Mouse (Mus musculus): Measurements from ENCODE around the gene Mfsd2b. TPM values are rescaled to one million over a fixed set of nuclear protein-coding genes. Genes with fewer than 3 reads are reported as not detected.

The Mfsd2b gene
- polyA plus RNA-seq, 1 experiment from 2014 or later: 4.4 TPM

GRCm38 (mm10) chr12:4840010-4840409 lies 34.1 kb downstream of the Mfsd2b start:
- WGBS: 57% methylated on average over 6 of the region's 6 CpGs
- H3K4me3 ChIP-seq: peak overlapping the region; percentile 80; the same call in 1 of the 2 replicates
- no peaks in the 10 kb centered on the region for H3K36me3 ChIP-seq
- H3K4me1 ChIP-seq: peaks cover 33% of the 10 kb centered on the region
- no peak for DNase-seq (ENCODE audit: low spot score)
- peaks cover 34% of the 10 kb centered on the region for H3K27me3 ChIP-seq (ENCODE audit: low read depth, poor library complexity, severe bottlenecking)
- H3K9me3 ChIP-seq (replicated peaks): no peaks in the 10 kb centered on the region
- no peak overlapping the region for H3K27ac ChIP-seq

DNA sequence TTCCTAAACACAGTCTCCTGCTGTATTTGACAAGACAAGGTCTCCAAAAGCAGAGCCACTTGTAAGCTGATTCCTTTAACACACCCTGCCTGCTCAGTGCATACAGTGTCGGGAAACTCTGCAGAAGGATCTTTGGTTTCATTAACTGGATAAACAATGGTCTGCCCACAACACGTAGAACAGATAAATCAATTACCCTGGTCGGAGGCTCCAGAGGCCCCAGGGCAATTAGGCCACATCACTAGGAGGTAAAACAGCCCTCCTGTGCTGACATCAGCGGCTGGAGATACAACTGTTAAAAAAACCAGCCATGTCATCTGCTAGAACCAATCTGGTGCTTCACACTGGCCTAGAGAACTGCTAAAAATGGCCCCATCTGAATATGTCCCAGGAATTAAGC lies 37.2 kb downstream of the Mfsd2b start:
- WGBS: 8% methylated on average over 4 of the region's 4 CpGs
- Histone ChIP-seq H3K27ac (no peak overlapping the region), H3K36me3 (0 out of 2 replicates have a peak, but pooled peaks cover 7% of the 10 kb centered on the region), H3K4me3 (no peak overlapping the region), H3K27me3 (ENCODE audit: low read depth, poor library complexity, severe bottlenecking) (peaks cover 28% of the 10 kb centered on the region), H3K9me3 (replicated peaks) (no peaks in the 10 kb centered on the region), H3K4me1 (peaks cover 20% of the 10 kb centered on the region)
- DNase-seq (ENCODE audit: low spot score): no peak

DNA sequence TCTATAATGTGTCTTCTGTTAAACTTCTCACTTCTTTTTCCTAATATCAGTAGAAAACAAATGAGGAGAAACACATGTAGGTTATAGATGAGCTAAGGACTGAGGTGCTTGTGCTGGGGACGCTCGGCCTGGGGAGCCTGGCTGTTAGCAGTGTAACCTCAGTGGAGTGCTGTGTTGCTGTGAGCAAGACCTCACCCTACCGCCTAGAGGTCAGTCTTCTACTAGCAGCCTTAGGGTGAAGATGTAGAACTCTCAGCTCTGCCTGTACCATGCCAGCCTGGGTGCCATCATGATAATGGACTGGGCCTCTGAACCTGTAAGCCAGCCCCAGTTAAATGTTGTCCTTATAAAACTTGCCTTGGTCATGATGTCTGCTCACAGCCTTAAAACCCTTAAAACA lies 46.9 kb downstream of the Mfsd2b start:
- 74% methylated on average over 3 of the region's 3 CpGs for WGBS
- Histone ChIP-seq H3K4me1 (no peaks in the 10 kb centered on the region), H3K4me3 (no peak overlapping the region), H3K27me3 (ENCODE audit: low read depth, poor library complexity, severe bottlenecking) (no peaks in the 10 kb centered on the region), H3K36me3 (peaks cover 79% of the 10 kb centered on the region), H3K9me3 (replicated peaks) (no peaks in the 10 kb centered on the region), H3K27ac (no peak overlapping the region)
- no peak for DNase-seq (ENCODE audit: low spot score)

DNA sequence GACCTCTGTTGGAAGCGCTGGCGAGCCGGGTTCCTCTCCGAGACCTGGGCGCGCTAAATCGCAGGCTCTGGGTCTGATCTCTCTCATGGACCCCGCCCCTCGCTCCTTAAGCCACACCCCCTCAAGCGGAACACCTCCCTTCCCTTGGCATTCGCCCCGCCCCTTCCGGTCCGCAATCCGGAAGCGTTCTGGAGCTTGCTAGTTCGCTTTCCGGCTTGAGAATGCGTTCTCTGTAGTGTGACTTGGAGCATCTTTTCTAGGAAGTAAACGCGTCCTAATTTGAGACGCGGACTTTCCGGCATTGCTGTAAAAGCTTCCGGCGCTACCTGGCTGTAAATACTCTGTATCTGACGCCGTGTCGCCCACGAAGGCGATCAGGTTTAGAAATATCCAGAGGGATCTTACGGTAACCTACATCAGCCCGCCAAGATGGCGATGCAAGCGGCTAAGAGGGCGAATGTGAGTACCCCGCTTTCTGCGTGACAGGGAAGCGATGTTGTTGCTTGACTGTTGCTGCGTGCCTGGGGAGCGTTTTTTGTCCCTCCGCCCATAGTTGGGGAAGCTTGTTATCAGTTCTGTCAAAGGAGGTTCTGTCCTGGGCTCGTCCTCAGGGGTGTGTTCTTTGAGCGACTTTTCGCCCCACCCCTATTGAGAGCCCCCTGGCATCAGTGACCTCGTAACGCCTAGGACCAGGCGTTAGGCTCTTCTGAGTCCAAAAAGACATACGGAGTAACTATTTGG lies 56.6 kb downstream of the Mfsd2b start, which contains the start of gene Sf3b6:
TSS of gene Sf3b6 (plus strand) at position 184 of the 741 bp plus-strand sequence.
- Histone ChIP-seq H3K4me3 (peak within 1 kb of the TSS; percentile 70), H3K9me3 (replicated peaks) (no peaks in the 10 kb centered on the region), H3K27ac (peak within 1 kb of the TSS; percentile 87), H3K27me3 (ENCODE audit: low read depth, poor library complexity, severe bottlenecking) (no peaks in the 10 kb centered on the region), H3K36me3 (peaks cover 28% of the 10 kb centered on the region), H3K4me1 (peaks cover 14% of the 10 kb centered on the region)
- WGBS: under 1% methylated on average over 49 of the region's 49 CpGs
- peak; percentile 99 for DNase-seq (ENCODE audit: low spot score)

GRCm38 (mm10) chr12:4816680-4817360 lies 57.3 kb downstream of the Mfsd2b start:
- Histone ChIP-seq H3K27ac (peak overlapping the region; percentile 87), H3K36me3 (peaks cover 21% of the 10 kb centered on the region), H3K27me3 (ENCODE audit: low read depth, poor library complexity, severe bottlenecking) (no peaks in the 10 kb centered on the region), H3K4me1 (peaks cover 14% of the 10 kb centered on the region), H3K4me3 (peak overlapping the region; percentile 70), H3K9me3 (replicated peaks) (no peaks in the 10 kb centered on the region)
- WGBS: 12% methylated on average over 24 of the region's 24 CpGs
- no peak for DNase-seq (ENCODE audit: low spot score)

DNA sequence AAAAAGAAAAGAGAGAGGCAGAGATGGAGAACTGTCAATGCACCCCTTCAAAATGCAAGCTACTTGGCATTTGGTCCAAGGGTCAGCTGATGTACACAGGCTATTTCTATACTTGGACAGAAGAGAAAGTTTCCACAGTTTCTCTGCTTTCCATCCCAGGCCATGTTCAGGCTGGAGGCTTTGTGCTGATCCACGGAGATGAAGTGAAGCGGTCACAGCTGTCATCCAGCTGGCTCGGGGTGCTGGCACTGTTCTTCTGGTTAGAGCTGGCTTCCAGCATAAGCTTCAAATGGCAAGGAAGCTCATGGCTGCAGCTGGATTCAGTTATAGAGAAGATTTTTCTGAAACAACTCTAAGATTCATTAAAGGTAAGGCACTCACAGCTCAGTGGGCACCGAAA lies 60.5 kb downstream of the Mfsd2b start:
- no peak overlapping the region for H3K4me3 ChIP-seq
- H3K27me3 ChIP-seq (ENCODE audit: low read depth, poor library complexity, severe bottlenecking): no peaks in the 10 kb centered on the region
- no peaks in the 10 kb centered on the region for H3K9me3 ChIP-seq (replicated peaks)
- H3K4me1 ChIP-seq: peaks cover 14% of the 10 kb centered on the region
- no peaks in the 10 kb centered on the region for H3K36me3 ChIP-seq
- DNase-seq (ENCODE audit: low spot score): no peak
- 88% methylated on average over 4 of the region's 4 CpGs for WGBS
- H3K27ac ChIP-seq: no peak overlapping the region

Other genes starting within 250 kb of the Mfsd2b start
- gene Fam228a, start 135.9 kb downstream of the Mfsd2b start, polyA plus RNA-seq (2016; fragmentation: Nextera tagmentation; extraction: Ambion mirVana): 0.13 and 0.14 TPM in 2 replicates
- gene Pfn4, start 105.3 kb downstream of the Mfsd2b start, polyA plus RNA-seq (2016; fragmentation: Nextera tagmentation; extraction: Ambion mirVana): 1.0 and 1.9 TPM in 2 replicates
- gene Fam228b, start 105.1 kb downstream of the Mfsd2b start, polyA plus RNA-seq (2016; fragmentation: Nextera tagmentation; extraction: Ambion mirVana): 1.2 and 1.4 TPM in 2 replicates
- gene Sf3b6, start 56.8 kb downstream of the Mfsd2b start, polyA plus RNA-seq (2016; fragmentation: Nextera tagmentation; extraction: Ambion mirVana): 278 and 297 TPM in 2 replicates
- gene Fkbp1b, start 32.8 kb downstream of the Mfsd2b start, polyA plus RNA-seq (2016; fragmentation: Nextera tagmentation; extraction: Ambion mirVana): 5.6 and 7.9 TPM in 2 replicates
- gene Wdcp, start 31.1 kb downstream of the Mfsd2b start, polyA plus RNA-seq (2016; fragmentation: Nextera tagmentation; extraction: Ambion mirVana): 23.9 and 26.9 TPM in 2 replicates
- gene Ubxn2a, start 33.3 kb upstream of the Mfsd2b start, polyA plus RNA-seq (2016; fragmentation: Nextera tagmentation; extraction: Ambion mirVana): 20.2 and 23.7 TPM in 2 replicates
- gene Atad2b, start 43.0 kb upstream of the Mfsd2b start, polyA plus RNA-seq (2016; fragmentation: Nextera tagmentation; extraction: Ambion mirVana): 11.1 and 13.5 TPM in 2 replicates